Mouse (Mus musculus) liver, postnatal 0 days (tissue): ENCODE results near the gene Stk38.
"Not testable (repeated sequence)": the region's sequence is repeated elsewhere in the genome, so short reads cannot be mapped to it uniquely, and the experiment has no call there.

ENCODE experiments used
- CTCF ChIP-seq: sonication (generic); IDR thresholded peaks from 2 replicates; pipeline ENCODE4 v1.5.1; 2016; ENCODE audit warnings: antibody characterized with exemption, low read depth
- EP300 ChIP-seq: IDR thresholded peaks from 2 replicates; pipeline ENCODE4 v1.6.1; 2016; ENCODE audit warnings: antibody characterized with exemption, low read depth, mild to moderate bottlenecking

DNA sequence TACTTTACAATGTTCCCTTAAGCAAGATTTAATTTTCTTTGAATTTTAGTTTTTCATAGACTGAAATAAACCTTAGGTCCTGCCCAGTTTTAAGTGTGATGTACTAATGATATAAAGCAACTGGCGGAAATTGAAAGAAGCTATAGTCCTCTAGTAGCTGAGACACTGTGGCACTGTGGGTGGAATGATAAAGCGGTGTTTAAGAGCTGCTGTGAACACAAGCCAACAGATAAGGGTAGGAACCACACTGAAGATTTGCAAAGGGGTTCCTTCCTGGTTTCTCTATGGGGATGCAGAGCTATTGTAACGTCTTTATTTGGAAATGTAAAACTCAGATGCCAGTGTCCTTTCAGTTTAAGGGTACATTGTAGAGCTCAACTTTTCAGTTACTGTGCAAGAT lies 33.8 kb upstream of the Stk38 start:
- TF ChIP-seq CTCF, EP300: not testable (repeated sequence)
